Mouse (Mus musculus): ENCODE results near the gene Wnt5a.

Wnt5a gene

DNA sequence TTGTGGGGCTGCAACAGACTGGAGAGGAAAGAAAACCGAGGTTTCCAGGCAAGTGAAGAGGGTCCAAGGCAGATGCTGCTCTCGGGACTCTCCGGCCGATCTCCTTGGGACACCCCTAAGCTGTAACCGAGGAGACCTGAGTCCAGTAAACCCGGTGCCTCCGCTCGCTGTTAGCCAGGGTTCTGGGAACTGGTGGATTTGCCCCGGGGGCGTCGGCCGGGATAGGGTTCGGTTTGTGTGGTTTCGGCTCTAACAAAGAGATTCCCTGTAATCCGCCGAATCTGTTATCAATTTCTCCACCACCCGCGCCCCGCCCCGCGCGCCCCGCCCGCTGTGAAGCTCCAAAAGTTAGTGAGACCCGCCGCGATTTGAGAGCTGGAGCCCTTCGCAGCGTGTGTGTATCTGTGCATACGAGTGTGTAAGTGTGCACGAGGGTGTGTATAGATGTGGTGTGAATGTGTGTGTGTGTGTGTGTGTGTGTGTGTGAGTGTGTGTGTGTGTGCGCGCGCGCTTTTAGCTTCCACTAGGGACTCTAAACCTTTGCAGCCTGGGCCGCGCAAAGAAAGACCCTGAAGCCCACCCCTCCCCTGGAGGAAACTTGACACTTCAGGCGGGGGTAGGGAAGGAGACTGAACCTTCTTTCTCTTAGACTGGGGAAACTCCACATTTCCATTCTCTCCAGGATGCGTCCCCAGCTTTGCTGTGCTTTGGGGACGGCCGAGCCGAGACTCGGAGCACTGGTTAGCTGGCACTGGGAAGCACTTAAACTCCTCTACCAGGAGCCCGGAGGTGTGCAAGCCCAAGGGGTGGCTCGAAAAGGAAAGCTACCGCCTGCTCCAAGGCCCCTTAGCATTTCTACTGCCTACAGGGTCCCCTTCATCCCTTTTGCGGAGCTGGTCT is 5.1 kb downstream of the Wnt5a start:
- peak; percentile 88 for DNase-seq

- peak; percentile 94 for DNase-seq
These were observed 5.9 kb downstream of the Wnt5a start for GRCm38 (mm10) chr14:28510341-28511028.

GRCm38 (mm10) chr14:28511029-28511651 is 6.6 kb downstream of the Wnt5a start:
- peak; percentile 91 for DNase-seq

- peak; percentile 82 for DNase-seq
These were observed 8.4 kb downstream of the Wnt5a start for GRCm38 (mm10) chr14:28512805-28513590.

DNA sequence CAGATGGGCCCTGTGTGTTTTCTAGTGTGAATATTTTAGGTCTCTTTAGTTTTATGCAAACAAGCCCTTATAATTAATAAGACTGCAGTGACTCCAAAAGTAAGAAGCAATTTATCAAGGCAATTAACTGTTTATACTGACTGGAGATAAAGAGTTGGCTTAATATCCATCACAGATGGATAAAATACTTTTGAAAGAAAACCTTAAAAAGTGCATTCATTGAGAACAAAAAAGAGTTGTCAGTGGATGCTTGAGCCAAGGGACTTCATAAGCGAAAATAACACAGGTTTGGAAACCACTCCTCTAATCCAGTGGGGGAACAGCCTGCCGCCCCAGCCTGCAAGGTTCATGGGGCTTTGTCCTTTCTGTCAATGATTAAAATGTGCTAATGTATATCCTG is 9.6 kb downstream of the Wnt5a start:
- no peak for DNase-seq

DNA sequence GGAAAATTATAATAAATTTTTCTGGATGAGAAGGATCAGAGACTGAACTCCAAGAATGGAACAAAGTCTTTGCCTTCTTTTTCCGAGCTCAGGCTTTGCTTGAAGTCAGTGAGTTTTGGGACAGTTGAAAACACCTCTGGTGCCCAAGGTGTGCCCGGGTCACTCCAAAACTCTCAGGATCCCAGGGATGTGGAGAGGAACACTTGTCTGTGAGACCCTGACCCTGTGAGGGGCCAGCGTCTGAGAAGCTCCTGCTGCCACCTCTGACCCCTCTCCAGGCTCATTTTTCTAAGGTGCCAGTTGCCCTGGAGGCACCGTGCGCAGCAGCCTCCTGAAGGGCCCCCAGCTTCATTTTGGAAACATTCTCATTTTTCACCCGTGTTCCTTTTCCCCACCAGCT is 10.8 kb downstream of the Wnt5a start:
- DNase-seq: peak; percentile 58

DNA sequence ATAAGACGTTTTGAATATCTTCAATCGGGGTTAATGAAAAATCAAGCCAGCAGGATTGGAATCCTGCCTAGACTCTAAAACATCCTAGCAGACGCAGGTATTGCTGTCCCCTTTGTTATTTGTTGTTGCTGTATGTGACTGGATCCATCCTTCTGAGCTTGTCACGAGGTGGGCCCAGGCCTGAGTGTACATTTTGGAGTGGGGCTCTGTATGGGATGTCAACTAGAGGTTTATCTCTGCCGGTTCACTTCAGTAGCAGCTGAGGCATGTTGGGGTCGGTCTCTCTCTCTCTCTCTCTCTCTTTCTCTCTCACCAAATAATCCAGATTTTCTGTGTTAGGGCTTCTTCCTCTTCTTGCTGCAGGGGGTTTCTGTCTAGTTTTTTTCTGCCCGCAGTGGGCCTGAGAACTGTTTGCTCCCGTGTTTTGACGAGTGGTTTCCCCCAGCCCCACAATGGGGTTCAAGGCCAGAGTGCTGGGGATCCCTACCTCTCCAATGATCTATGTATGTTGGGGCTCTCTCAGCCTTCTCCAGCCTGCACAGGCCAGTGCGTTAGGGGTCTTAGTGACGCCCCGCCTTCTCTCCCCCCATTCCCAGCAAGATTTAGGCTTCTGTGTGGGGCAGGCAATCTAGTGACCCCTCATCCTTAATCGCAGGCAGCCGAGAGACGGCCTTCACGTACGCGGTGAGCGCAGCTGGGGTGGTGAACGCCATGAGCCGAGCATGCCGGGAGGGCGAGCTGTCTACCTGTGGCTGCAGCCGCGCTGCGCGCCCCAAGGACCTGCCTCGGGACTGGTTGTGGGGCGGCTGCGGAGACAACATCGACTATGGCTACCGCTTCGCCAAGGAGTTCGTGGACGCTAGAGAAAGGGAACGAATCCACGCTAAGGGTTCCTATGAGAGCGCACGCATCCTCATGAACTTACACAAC is 13.3 kb downstream of the Wnt5a start:
- peak; percentile 82 for DNase-seq

- DNase-seq: peak; percentile 97
These were observed 16.6 kb downstream of the Wnt5a start for GRCm38 (mm10) chr14:28521106-28521505.

DNA sequence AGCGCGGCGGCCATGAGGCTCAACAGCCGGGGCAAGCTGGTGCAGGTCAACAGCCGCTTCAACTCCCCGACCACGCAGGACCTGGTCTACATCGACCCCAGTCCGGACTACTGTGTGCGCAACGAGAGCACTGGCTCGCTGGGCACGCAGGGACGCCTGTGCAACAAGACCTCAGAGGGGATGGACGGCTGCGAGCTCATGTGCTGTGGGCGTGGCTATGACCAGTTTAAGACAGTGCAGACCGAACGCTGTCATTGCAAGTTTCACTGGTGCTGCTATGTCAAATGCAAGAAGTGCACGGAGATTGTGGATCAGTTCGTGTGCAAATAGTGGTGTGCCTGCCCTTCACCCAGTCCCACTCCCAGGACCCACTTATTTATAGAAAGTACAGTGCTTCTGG is 18.1 kb downstream of the Wnt5a start:
- peak; percentile 72 for DNase-seq

DNA sequence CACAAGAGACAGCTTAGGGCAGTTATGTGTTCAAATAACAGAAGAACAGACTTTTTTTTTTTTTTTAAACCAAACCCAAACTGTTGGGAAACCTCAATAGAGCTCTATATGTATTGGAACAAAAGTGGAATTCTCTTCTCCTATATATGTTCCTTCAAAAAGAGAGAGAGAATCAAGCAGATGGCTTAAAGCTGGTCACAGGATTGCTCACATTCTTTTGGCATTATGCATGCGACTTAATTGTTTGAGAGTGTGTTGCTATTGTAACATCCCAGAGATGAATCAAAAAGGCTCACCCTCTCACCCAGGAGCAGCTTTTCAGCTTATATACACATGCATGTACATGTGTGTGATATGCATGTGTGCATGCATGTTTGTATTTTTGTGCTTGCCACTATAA is 21.0 kb downstream of the Wnt5a start:
- peak; percentile 5 for DNase-seq

DNA sequence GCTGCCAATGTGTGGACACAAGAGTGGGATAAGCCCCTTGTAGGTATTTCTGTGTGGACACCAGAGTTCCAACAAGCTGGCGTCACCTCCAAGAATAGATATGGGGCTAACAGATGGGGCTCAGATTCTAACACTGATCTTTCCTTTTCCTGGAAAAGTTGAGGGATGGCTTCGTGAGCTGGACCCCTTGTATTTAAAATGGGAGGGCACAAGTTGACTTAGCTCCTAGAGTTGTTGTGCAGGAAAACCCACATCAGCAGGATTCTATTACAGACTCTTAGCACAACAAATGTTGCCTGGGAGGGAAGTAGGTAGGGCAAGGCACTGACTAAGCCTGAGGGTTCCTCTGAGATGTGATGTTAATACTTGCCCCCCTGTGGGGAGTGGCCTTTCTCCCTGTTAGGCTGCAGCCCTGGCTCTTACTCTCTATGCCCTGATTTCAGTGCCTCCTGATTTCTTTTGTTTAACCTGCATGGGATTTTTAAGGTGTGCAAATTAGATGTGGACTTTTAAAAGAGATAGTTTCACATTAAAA is 23.7 kb downstream of the Wnt5a start:
- DNase-seq: peak; percentile 60

GRCm38 (mm10) chr14:28531531-28531930 is 27.0 kb downstream of the Wnt5a start:
- peak; percentile 76 for DNase-seq

- peak; percentile 98 for DNase-seq
These were observed 28.4 kb downstream of the Wnt5a start for GRCm38 (mm10) chr14:28532943-28533342.

DNA sequence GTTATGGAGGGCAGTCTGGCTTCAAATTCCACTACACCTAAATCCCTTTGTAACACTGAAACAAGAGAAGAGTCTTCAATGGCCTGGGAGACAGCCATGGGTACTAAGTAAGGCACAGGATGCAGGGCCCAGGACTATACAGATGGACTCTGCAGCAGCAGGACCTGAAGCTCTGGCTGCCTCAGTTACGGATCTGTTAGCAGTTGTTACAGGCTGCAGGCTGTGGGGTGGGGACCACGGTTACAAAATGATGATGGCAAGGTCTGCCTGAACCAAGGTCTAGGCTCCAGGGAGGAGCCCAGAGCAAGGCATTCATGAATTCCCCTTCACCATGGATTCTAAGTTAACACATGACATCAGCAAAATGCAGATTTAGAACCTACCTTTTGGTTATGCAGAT is 29.3 kb downstream of the Wnt5a start:
- DNase-seq: peak; percentile 51

DNA sequence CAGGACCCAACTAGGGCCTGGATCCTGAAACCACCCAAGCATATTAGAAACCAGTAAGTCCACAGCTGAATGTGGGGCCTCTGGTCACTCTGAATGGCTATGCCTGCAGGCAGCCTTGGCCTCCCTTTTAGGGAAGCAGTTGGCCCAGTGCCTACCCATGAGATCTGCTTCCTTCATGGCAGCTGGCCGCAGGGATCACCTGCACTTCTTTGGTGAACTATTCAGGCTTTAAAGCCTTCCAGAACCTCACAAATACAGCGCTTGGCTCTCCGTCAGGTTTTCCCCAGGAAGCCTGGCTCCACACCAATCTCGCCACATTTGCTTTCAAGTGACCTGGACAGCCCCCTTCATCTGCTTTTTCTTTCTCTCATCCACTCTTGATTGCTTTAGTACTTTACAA is 31.3 kb downstream of the Wnt5a start:
- peak; percentile 90 for DNase-seq

DNA sequence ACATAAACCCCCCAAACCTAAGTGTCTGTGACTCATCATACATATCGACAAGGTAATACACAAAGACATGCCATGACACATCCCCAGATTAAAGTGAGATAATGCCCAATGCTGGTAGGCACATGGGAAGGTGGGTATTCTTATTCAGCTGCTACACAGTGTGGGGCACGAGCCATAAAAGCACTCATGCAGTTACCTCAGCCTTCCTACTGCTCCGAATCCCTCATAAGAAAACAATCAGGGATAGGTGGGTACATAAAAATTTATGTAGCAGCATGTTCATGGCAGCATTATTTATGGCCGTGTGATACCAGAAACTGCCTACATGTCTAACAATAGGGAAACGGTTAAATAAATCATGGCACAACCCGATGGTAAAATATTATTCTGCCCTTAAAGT is 35.0 kb downstream of the Wnt5a start:
- DNase-seq: peak; percentile 33

DNA sequence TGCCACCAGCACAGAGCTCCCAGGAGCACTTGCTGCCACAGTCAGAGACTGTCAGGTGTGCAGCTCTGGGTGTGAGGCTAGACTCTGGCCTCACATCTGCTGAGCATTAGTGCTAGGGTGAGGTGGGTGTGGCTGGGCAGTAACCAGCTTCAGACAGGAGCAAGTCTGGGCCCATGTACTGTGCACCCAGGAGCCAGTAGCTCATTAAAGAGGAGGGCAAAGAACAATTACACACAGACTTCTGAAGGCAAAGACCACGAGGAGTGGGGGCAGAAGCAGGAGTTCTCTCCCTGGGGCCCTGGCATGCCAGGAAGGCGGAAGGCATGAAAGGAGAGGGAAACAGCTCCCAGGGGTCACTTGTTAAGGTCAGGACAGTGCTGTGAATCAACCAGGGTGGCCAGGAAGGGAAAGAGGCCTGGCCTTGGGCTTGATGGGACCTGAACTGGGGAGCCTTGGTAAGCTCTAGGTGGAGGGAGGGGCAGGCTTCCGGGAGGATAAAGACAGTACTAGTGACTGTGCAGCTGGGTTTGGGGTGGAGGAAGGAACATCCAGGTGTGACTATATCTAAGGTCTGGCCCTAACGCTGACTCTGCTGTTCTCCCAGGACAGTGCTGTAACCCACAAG is 37.7 kb downstream of the Wnt5a start:
- DNase-seq: peak; percentile 79

DNA sequence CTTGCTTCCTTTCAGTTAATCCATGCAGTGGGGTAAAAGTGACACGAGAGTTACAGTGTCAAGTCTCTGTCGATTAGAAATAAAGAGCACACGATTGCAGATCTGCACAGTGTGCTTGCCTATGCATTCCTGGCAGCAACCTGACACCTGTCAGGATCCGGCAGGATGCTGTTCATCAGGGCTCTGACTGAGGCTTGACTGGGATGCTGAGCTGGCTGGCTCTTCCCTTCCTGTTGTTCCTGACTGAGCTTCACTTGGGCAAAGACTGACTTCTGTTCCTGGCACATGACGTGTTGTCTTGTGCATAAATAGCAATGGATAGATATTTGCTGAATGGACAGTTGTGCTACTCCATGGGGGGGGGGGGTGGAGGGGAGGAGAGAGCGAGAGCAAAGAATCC is 57.3 kb downstream of the Wnt5a start:
- DNase-seq: no peak
